Mouse (Mus musculus) kidney, postnatal 10 days (tissue): ENCODE measurements at regions not wholly inside any gene's neighbourhood (a gene's known extent, or its start where the extent isn't known, plus 50 kb on each side); places are given as distances from the start of the nearest gene placed in this dataset.

Experiments used
- DNase-seq: peaks from one replicate; pipeline ENCODE4 v3.0.0; 2021; ENCODE audit warnings: mixed read lengths

- DNase-seq, result peak; percentile 64
Observed at GRCm38 (mm10) chr7:71411293-71412011, 60.2 kb upstream of the Gm10295 start.

- peak; percentile 28 for DNase-seq
Observed at GRCm38 (mm10) chr7:71409903-71410302, 58.6 kb upstream of the Gm10295 start.

- no peak for DNase-seq
Observed at GRCm38 (mm10) chr7:71409061-71409460, 57.8 kb upstream of the Gm10295 start.

- DNase-seq, result no peak
Observed at GRCm38 (mm10) chr7:71406283-71406682, 55.0 kb upstream of the Gm10295 start.
